Mouse (Mus musculus): ENCODE measurements at regions not wholly inside any gene's neighbourhood (a gene's known extent, or its start where the extent isn't known, plus 50 kb on each side); places are given as distances from the start of the nearest gene placed in this dataset.

GRCm38 (mm10) chr7:77338630-77339029 lies 1108.9 kb downstream of the Agbl1 start:
- no peak for ATAC-seq (ENCODE audit: low read depth)
- Histone ChIP-seq H3K27me3 (no peaks in the 10 kb centered on the region), H3K4me3 (replicated peaks) (no peak overlapping the region), H3K4me1 (replicated peaks) (no peaks in the 10 kb centered on the region), H3K27ac (no peak overlapping the region), H3K4me2 (no peak overlapping the region), H3K36me3 (no peaks in the 10 kb centered on the region), H3K9ac (no peak overlapping the region), H3K9me3 (replicated peaks) (0 out of 2 replicates have a peak, but pooled peaks cover 2% of the 10 kb centered on the region)
- WGBS (ENCODE audit: insufficient replicate concordance) = 71% methylated on average over 4 of the region's 4 CpGs
- no peak for DNase-seq

Measured in liver, embryonic 13.5 days (tissue).